Mouse (Mus musculus) c-Kit-positive CD71-positive TER-119-positive erythroid progenitor cells, embryonic 14.5 days (primary cell): ENCODE measurements around the gene Ephb6.
"Not testable (repeated sequence)": the region's sequence is repeated elsewhere in the genome, so short reads cannot be mapped to it uniquely, and the experiment has no call there.

Source experiments
- DNase-seq: peaks from one replicate; pipeline ENCODE4 v3.0.0-alpha.2; 2013; ENCODE audit warnings: low spot score

Ephb6 gene

GRCm38 (mm10) chr6:41605061-41605793 lies at the start of gene Ephb6:
TSS of gene Ephb6 (plus strand) at chr6:41605482.
- DNase-seq = peak; percentile 31

- no peak for DNase-seq
These were observed 48.9 kb upstream of the Ephb6 start for GRCm38 (mm10) chr6:41556389-41556788.

DNA sequence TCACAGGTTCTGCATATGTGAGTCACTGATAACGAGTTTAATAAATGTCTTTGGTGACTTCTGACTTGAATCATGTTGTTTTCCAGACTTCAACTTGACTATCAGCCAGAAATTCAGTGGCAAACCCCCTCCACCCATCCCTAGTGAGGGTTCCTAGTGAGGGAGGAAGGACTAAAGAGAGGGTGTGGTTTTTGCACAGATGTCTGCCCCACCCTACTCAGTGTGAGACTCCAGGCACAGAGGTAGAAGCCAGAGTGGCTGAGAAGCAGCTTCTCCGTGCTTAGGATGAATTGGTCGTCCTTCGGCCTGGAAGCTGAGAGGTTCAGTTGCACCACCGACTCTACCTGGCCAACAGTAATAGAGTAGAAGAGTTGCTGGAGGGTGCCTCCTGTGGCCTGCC lies 47.8 kb upstream of the Ephb6 start:
- DNase-seq = peak; percentile 9

DNA sequence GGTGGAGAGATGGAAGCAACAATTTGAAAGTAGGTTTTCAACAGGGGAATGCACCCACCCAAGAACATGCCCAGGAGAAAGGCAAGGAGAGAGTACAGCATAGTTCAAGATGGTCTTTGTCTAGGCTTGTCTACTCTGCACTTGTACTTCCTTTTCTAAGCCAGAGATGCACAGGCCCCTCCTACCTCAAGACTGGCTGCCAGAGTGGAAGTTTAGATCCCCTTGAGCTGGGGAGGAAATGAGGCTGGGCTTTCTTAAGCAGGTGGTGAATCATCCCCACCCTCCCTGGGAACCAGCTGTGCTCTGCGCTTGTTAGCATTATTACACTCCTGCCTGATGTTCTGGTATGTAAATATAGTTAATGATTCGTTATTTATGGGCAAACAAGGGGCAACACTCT lies 47.0 kb upstream of the Ephb6 start:
- DNase-seq = no peak

GRCm38 (mm10) chr6:41559331-41559730 lies 46.0 kb upstream of the Ephb6 start:
- DNase-seq = no peak

DNA sequence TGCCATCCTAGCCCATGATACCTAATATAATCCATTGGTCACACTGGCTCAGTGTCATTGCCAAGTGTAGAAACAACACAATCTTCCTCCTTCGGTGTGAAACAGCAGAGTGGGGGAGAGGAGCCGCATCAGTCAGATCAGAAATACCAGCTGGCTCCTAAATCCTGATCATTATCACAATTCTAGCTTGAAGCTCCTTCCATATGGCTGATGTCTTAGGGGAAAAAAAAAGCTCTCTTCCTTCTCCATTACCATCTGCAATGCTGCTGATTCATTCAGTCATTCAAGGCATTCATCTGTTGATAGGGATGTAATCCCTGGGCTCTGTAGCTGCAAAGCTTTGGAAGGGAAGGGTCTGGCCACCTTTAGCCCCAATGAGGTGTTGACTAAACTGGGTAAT lies 45.0 kb upstream of the Ephb6 start:
- no peak for DNase-seq

DNA sequence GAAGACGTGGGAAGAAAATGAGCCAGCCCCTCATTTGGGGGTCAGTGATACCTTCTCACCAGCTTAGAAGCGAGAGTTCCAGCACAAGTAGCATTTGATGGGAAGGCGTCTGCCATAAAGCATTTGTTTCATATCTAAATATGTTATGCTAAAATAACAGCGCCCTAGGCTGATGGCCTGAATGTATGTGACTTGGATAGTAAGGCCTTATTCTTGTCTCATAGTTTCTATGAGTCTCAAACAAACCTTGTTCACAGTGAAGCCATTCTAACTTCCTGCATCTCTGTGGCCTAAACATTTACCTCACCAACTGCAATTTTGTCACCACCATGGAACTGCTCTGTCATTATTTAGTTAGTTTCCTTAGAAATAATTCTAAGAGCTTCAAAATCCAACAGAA lies 42.7 kb upstream of the Ephb6 start:
- DNase-seq = no peak

- DNase-seq = not testable (repeated sequence)
These were observed 42.0 kb upstream of the Ephb6 start for GRCm38 (mm10) chr6:41563104-41563951.

DNA sequence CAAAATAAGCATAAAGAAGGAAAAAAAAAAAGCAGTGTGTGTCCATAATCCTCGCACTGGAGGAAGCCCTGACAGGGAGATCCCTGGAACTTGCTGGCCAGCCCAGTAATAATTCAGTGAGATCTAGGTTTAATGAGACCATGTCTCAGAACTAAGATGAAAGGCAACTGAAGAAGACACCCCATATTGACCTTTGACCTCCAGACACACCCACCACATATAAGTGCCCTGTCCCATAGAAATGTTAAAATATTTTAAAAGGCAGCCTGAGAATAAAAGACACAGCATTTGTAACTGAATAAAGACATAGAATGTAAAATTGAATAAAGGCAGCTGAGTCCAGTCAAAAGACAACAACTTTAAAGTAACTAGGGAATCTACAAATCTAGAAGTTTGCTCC lies 40.0 kb upstream of the Ephb6 start:
- no peak for DNase-seq

- DNase-seq = no peak
These were observed 38.3 kb upstream of the Ephb6 start for GRCm38 (mm10) chr6:41566965-41567364.

GRCm38 (mm10) chr6:41569078-41569477 lies 36.2 kb upstream of the Ephb6 start:
- no peak for DNase-seq

- no peak for DNase-seq
These were observed 28.7 kb upstream of the Ephb6 start for GRCm38 (mm10) chr6:41576526-41577097.

- DNase-seq = no peak
These were observed 28.0 kb upstream of the Ephb6 start for GRCm38 (mm10) chr6:41577297-41577696.

- no peak for DNase-seq
These were observed 24.0 kb upstream of the Ephb6 start for GRCm38 (mm10) chr6:41581295-41581694.

GRCm38 (mm10) chr6:41582189-41582588 lies 23.1 kb upstream of the Ephb6 start:
- no peak for DNase-seq

DNA sequence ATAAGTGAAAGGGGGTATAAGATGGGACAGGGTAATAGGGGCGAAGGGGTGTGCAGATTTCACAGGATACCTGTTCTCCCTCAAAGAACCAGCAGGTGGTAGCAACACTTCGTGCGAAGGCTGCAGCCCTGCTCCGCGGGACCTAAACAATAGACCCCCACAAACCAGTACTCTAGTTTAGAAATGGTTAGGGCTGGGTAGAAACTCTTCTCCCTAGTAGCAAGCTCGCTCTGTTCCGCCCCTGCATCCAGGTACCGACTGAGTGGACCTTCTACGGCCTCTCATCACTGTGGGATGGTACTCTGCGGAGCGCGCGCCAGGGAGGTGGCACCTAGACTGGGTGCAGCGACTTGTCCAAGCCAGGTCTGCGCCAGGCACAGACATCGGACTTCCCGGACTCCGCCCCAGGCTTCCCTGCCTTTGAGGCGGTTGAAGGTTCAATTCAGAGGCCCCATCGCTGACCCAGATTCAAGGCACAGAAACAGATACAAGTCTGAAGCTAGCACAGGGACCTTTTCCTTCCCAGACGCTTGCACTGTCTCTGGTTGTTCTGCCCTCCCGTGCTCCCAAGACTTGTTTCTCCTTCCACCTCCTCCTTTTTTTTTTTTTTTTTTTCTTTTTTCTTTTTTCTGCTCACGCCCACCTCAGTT lies 756 bp upstream of the Ephb6 start:
- peak; percentile 19 for DNase-seq

GRCm38 (mm10) chr6:41605794-41606104 lies 467 bp downstream of the Ephb6 start:
- no peak for DNase-seq

DNA sequence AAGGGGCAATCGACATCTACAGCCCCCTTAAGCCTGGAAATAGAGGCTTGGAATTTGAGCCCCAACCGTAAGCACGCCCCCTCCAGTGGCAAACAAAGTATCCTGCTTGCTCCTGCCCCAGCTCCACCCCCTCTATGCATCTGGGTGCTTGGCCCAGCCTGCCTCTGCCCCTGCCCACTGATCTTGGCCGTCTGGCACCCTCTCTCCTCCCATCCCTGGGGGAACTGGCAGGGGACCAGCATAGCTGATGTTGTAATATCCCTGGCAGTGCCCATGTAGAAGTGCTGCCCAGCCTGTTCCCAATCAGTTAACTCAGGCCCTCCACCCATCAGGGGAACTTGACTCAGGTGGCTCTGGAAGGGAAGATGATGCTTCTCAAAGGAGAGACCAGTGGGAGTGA lies 932 bp downstream of the Ephb6 start:
- no peak for DNase-seq

GRCm38 (mm10) chr6:41607637-41608036 lies 2.4 kb downstream of the Ephb6 start:
- DNase-seq = no peak

GRCm38 (mm10) chr6:41620173-41620798 lies 15.0 kb downstream of the Ephb6 start:
- DNase-seq = no peak

DNA sequence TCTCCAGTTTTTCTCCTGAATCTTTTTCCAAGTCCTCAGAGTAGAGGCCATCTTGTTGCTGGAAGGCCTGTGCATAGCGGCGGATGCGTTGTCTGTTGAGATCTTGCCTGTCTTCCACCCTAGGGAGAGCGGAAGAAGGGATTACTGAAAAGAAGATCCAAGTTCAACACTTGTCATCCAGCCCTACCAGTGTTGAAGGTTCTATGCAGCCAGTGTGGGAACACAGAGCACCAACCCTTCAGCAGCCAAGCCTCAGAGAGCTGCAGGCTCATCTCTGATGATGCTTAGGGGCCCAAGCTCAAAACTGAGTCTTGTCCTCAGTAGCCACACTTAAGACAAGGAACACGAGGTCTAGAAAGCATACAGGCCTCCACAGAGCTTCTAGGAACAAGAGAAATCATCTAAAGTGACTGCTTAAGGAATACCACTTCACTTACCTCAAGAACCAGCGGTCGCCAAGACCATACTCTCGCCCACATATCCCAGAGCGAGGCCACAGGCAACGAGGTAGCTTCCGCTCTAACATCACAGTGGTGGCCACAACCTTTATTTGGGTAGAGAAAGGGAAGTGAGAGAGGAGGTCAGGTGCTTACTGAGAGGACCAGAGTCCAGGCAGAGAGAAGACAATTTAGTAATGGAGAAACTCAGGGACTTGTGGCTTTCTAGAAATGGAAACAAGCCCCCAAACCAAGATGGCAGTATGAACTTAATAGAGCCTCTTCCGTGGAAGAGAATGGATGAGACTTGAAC lies 16.1 kb downstream of the Ephb6 start:
- DNase-seq = no peak
